Mouse (Mus musculus) heart, embryonic 15.5 days (tissue): ENCODE measurements around the gene Tcp10b. TPM values are rescaled to one million over a fixed set of nuclear protein-coding genes. Genes with fewer than 3 reads are reported as not detected.
"Not testable (repeated sequence)": the region's sequence is repeated elsewhere in the genome, so short reads cannot be mapped to it uniquely, and the experiment has no call there.

ENCODE experiments used
- ATAC-seq: fragments of 200-750 bp; cut with Nextera tagmentation; replicated peaks from 2 replicates; pipeline ENCODE4 v1.8.0; 2017; ENCODE audit warnings: low read depth, moderate TSS enrichment; ENCODE audit not compliant: insufficient number of reproducible peaks, insufficient read depth, low FRiP score
- H3K27ac ChIP-seq: fragments of 300-500 bp; sonication (generic); 2 replicates; pipeline ENCODE4 v1.5.1; 2015; ENCODE audit warnings: mild to moderate bottlenecking, inconsistent platforms
- H3K27me3 ChIP-seq: fragments of 300-500 bp; sonication (generic); 2 replicates; pipeline ENCODE4 v1.6.1; 2015; ENCODE audit warnings: inconsistent platforms
- H3K36me3 ChIP-seq: fragments of 300-500 bp; sonication (generic); 2 replicates; pipeline ENCODE4 v1.6.1; 2015; ENCODE audit warnings: mild to moderate bottlenecking, inconsistent platforms
- H3K4me1 ChIP-seq: fragments of 300-500 bp; sonication (generic); replicated peaks from 2 replicates; pipeline ENCODE4 v1.6.1; 2015; ENCODE audit warnings: inconsistent platforms
- H3K4me2 ChIP-seq: fragments of 300-500 bp; sonication (generic); 2 replicates; pipeline ENCODE4 v1.6.1; 2015; ENCODE audit warnings: inconsistent platforms, mild to moderate bottlenecking, moderate library complexity
- H3K4me3 ChIP-seq: fragments of 300-500 bp; sonication (generic); 2 replicates; pipeline ENCODE4 v1.5.1; 2015; ENCODE audit warnings: mild to moderate bottlenecking, inconsistent platforms
- H3K9ac ChIP-seq: fragments of 300-500 bp; sonication (generic); 2 replicates; pipeline ENCODE4 v1.6.1; 2015; ENCODE audit warnings: mild to moderate bottlenecking, inconsistent platforms
- H3K9me3 ChIP-seq: fragments of 300-500 bp; sonication (generic); replicated peaks from 2 replicates; pipeline ENCODE4 v1.6.1; 2016; ENCODE audit warnings: inconsistent platforms
- WGBS: fragments of 180-500 bp; shearing (Covaris S2); methylation state at CpG from one replicate; pipeline ENCODE4 v1.1.7; 2015; ENCODE audit warnings: mixed read lengths; 5-methylcytosine and 5-hydroxymethylcytosine counted together
- polyA plus RNA-seq: library from polyadenylated mRNA; unstranded; fragments of >200 nt; fragmentation: Nextera tagmentation; extraction: Ambion mirVana; gene quantifications from 2 replicates; pipeline ENCODE4 v1.2.1, GENCODE M21; 2015

Tcp10b gene
- polyA plus RNA-seq: 0.05 TPM in 1 of 2 replicates, not detected in the other

- not testable (repeated sequence) for H3K9me3 ChIP-seq, H3K36me3 ChIP-seq, H3K4me2 ChIP-seq, H3K4me1 ChIP-seq, ATAC-seq, H3K9ac ChIP-seq, H3K4me3 ChIP-seq, H3K27ac ChIP-seq, H3K27me3 ChIP-seq
- WGBS: 82% methylated on average over 4 of the region's 4 CpGs
These were observed at the start of gene Tcp10b for GRCm38 (mm10) chr17:13060804-13061203. Gene Tcp10b (plus strand): TSS chr17:13061104.

GRCm38 (mm10) chr17:13013316-13013715, 47.6 kb upstream of the Tcp10b start:
- peaks cover 11% of the 10 kb centered on the region; the same call in 1 of the 2 replicates for H3K4me1 ChIP-seq
- no peak overlapping the region for H3K4me2 ChIP-seq
- ATAC-seq: no peak
- H3K4me3 ChIP-seq: no peak overlapping the region
- H3K36me3 ChIP-seq: peaks cover 54% of the 10 kb centered on the region
- H3K27ac ChIP-seq: no peak overlapping the region
- no peaks in the 10 kb centered on the region for H3K9me3 ChIP-seq
- no peaks in the 10 kb centered on the region for H3K27me3 ChIP-seq
- H3K9ac ChIP-seq: no peak overlapping the region
- 80% methylated on average over 3 of the region's 3 CpGs for WGBS

- H3K4me3 ChIP-seq, ATAC-seq, H3K9ac ChIP-seq, H3K27ac ChIP-seq, H3K4me1 ChIP-seq, H3K4me2 ChIP-seq, H3K9me3 ChIP-seq, H3K27me3 ChIP-seq, H3K36me3 ChIP-seq: not testable (repeated sequence)
- 70% methylated on average over 4 of the region's 12 CpGs for WGBS
These were observed 24.2 kb upstream of the Tcp10b start for GRCm38 (mm10) chr17:13036627-13037192.

- not testable (repeated sequence) for H3K4me2 ChIP-seq, H3K27me3 ChIP-seq, H3K9ac ChIP-seq, H3K4me1 ChIP-seq, H3K36me3 ChIP-seq, H3K4me3 ChIP-seq, H3K9me3 ChIP-seq, H3K27ac ChIP-seq
- 16% methylated on average over 4 of the region's 4 CpGs for WGBS
- peak; percentile 43 for ATAC-seq
These were observed 16.8 kb upstream of the Tcp10b start for GRCm38 (mm10) chr17:13043846-13044673.

GRCm38 (mm10) chr17:13052124-13052813, 8.6 kb upstream of the Tcp10b start, which contains the start of gene Gpr31b:
Gene Gpr31b (minus strand): TSS chr17:13052296.
- not testable (repeated sequence) for H3K9ac ChIP-seq, H3K4me2 ChIP-seq, H3K9me3 ChIP-seq, H3K4me1 ChIP-seq, H3K4me3 ChIP-seq, H3K27ac ChIP-seq, H3K36me3 ChIP-seq, H3K27me3 ChIP-seq
- 61% methylated on average over 2 of the region's 8 CpGs for WGBS
- ATAC-seq: peak; percentile 60; the same call in 1 of the 2 replicates

GRCm38 (mm10) chr17:13062882-13063281, 2.0 kb downstream of the Tcp10b start:
- H3K27me3 ChIP-seq, H3K36me3 ChIP-seq, H3K9me3 ChIP-seq, H3K4me3 ChIP-seq, H3K4me2 ChIP-seq, H3K27ac ChIP-seq, H3K9ac ChIP-seq, H3K4me1 ChIP-seq: not testable (repeated sequence)
- WGBS: 44% methylated on average over 3 of the region's 7 CpGs
- ATAC-seq: 0 out of 2 replicates have a peak, but pooled peaks have one; percentile 37

GRCm38 (mm10) chr17:13067864-13068385, 7.0 kb downstream of the Tcp10b start:
- H3K4me3 ChIP-seq, H3K9ac ChIP-seq, ATAC-seq, H3K9me3 ChIP-seq, H3K27ac ChIP-seq, H3K4me2 ChIP-seq, H3K36me3 ChIP-seq, H3K4me1 ChIP-seq, H3K27me3 ChIP-seq: not testable (repeated sequence)
- WGBS: 91% methylated on average over 1 of the region's 4 CpGs

- not testable (repeated sequence) for H3K9ac ChIP-seq, H3K4me3 ChIP-seq, ATAC-seq, H3K4me2 ChIP-seq, H3K9me3 ChIP-seq, H3K4me1 ChIP-seq, H3K36me3 ChIP-seq, H3K27ac ChIP-seq, H3K27me3 ChIP-seq
- 63% methylated on average over 4 of the region's 5 CpGs for WGBS
These were observed 8.3 kb downstream of the Tcp10b start for GRCm38 (mm10) chr17:13069227-13069626.

GRCm38 (mm10) chr17:13091510-13091909, 30.6 kb downstream of the Tcp10b start:
- H3K36me3 ChIP-seq, H3K27me3 ChIP-seq, H3K27ac ChIP-seq, ATAC-seq, H3K9ac ChIP-seq, H3K4me2 ChIP-seq, H3K4me1 ChIP-seq, H3K9me3 ChIP-seq, H3K4me3 ChIP-seq: not testable (repeated sequence)
- no CpG with 5 or more reads among the region's 1 CpGs for WGBS

GRCm38 (mm10) chr17:13092100-13092764, 31.3 kb downstream of the Tcp10b start:
- not testable (repeated sequence) for H3K4me3 ChIP-seq, H3K36me3 ChIP-seq, ATAC-seq, H3K4me2 ChIP-seq, H3K9me3 ChIP-seq, H3K9ac ChIP-seq, H3K27ac ChIP-seq, H3K27me3 ChIP-seq, H3K4me1 ChIP-seq
- WGBS: 55% methylated on average over 8 of the region's 8 CpGs

GRCm38 (mm10) chr17:13092960-13093359, 32.1 kb downstream of the Tcp10b start:
- not testable (repeated sequence) for H3K27ac ChIP-seq, H3K4me3 ChIP-seq, H3K4me1 ChIP-seq, ATAC-seq, H3K9ac ChIP-seq, H3K9me3 ChIP-seq, H3K4me2 ChIP-seq, H3K36me3 ChIP-seq, H3K27me3 ChIP-seq
- 82% methylated on average over 3 of the region's 4 CpGs for WGBS
